ENCODE assay signal across 9 mouse cellular contexts in genomic region chr11:57600621-57601121, GRCm38 (mm10). TPM values are rescaled to one million over a fixed set of nuclear protein-coding genes. Genes with fewer than 3 reads are reported as not detected.
DNase-seq lines count a peak whose midpoint lies in the region; ATAC-seq lines count a peak whose summit lies in the region.
"Had no signal": no experiment of that assay in that cellular context is flagged by ENCODE, and none has a peak within 500 bp of the region (broad histone marks: within the 10 kb centered on the region; RNA-seq: fewer than 3 reads in every experiment).

No protein-coding gene starts in this region.

- no peak overlapping the region for H3K4me2 ChIP-seq in forebrain, embryonic 15.5 days (replicated peaks)
- no peak overlapping the region for H3K4me2 ChIP-seq in hindbrain, embryonic 13.5 days
- H3K4me2 ChIP-seq in limb, embryonic 15.5 days = no peak overlapping the region
- H3K4me2 ChIP-seq: liver, embryonic 13.5 days had no signal

- H3K27ac ChIP-seq in forebrain, embryonic 15.5 days (replicated peaks) = peak overlapping the region; percentile 31; the same call in 1 of the 2 replicates
- peak overlapping the region; percentile 79 for H3K27ac ChIP-seq in hindbrain, embryonic 13.5 days
- peak overlapping the region; percentile 70 for H3K27ac ChIP-seq in limb, embryonic 15.5 days
- H3K27ac ChIP-seq: liver, embryonic 13.5 days had no signal

- 5% methylated on average over 4 of the region's 4 CpGs for WGBS in forebrain, embryonic 15.5 days
- 4% methylated on average over 4 of the region's 4 CpGs for WGBS in hindbrain, embryonic 13.5 days
- WGBS in limb, embryonic 15.5 days = 14% methylated on average over 4 of the region's 4 CpGs

- intact Hi-C loops in heart, postnatal 25 days (cut with DNase I) = no loop called here

- DNase-seq in heart, adult 11 months = peak; percentile 92
- no peak for DNase-seq in heart, postnatal 25 days (ENCODE audit: low spot score)
- peak; percentile 72 for DNase-seq in brain, embryonic 18.5 days (ENCODE audit: low read depth, low spot score)
- no peak for DNase-seq in urinary bladder, postnatal 14 days (ENCODE audit: low spot score)
- DNase-seq in kidney, postnatal 14 days = no peak
- DNase-seq: liver, embryonic 13.5 days had no signal

- H3K9ac ChIP-seq in forebrain, embryonic 15.5 days (replicated peaks) = no peak overlapping the region
- H3K9ac ChIP-seq in hindbrain, embryonic 13.5 days = peak overlapping the region; percentile 13; the same call in 1 of the 2 replicates
- no peak overlapping the region for H3K9ac ChIP-seq in limb, embryonic 15.5 days
- H3K9ac ChIP-seq: liver, embryonic 13.5 days had no signal

- no peak overlapping the region for H3K4me3 ChIP-seq in forebrain, embryonic 15.5 days
- H3K4me3 ChIP-seq in hindbrain, embryonic 13.5 days = no peak overlapping the region
- no peak overlapping the region for H3K4me3 ChIP-seq in limb, embryonic 15.5 days
- H3K4me3 ChIP-seq: liver, embryonic 13.5 days had no signal

- no peaks in the 10 kb centered on the region for H3K27me3 ChIP-seq in forebrain, embryonic 15.5 days
- H3K27me3 ChIP-seq in hindbrain, embryonic 13.5 days = 0 out of 2 replicates have a peak, but pooled peaks cover 10% of the 10 kb centered on the region
- no peaks in the 10 kb centered on the region for H3K27me3 ChIP-seq in limb, embryonic 15.5 days

- no peaks in the 10 kb centered on the region for H3K36me3 ChIP-seq in forebrain, embryonic 15.5 days
- no peaks in the 10 kb centered on the region for H3K36me3 ChIP-seq in hindbrain, embryonic 13.5 days
- H3K36me3 ChIP-seq in limb, embryonic 15.5 days = no peaks in the 10 kb centered on the region
- H3K36me3 ChIP-seq: liver, embryonic 13.5 days had no signal

- H3K9me3 ChIP-seq in forebrain, embryonic 15.5 days = no peaks in the 10 kb centered on the region
- no peaks in the 10 kb centered on the region for H3K9me3 ChIP-seq in hindbrain, embryonic 13.5 days
- H3K9me3 ChIP-seq in limb, embryonic 15.5 days = no peaks in the 10 kb centered on the region
- H3K9me3 ChIP-seq: liver, embryonic 13.5 days had no signal

- ATAC-seq in forebrain, embryonic 15.5 days (replicated peaks) = peak; percentile 82
- ATAC-seq in hindbrain, embryonic 13.5 days (ENCODE audit: low FRiP score) = peak; percentile 78
- peak; percentile 68 for ATAC-seq in limb, embryonic 15.5 days (ENCODE audit: insufficient number of reproducible peaks, low FRiP score, low TSS enrichment, low read depth)

- H3K4me1 ChIP-seq in forebrain, embryonic 15.5 days = peaks cover 50% of the 10 kb centered on the region
- peaks cover 34% of the 10 kb centered on the region for H3K4me1 ChIP-seq in hindbrain, embryonic 13.5 days (replicated peaks)
- H3K4me1 ChIP-seq in limb, embryonic 15.5 days = peaks cover 33% of the 10 kb centered on the region

RNA-seq across cellular contexts. Expression of gene Galnt10, which starts 44.6 kb away (rescaled TPM):
- total RNA-seq in heart, postnatal 25 days (2021) = 1 to 10 TPM; 8.4 to 9.0 TPM
- 14.3 and 15.3 TPM in 2 replicates for polyA plus RNA-seq in forebrain, embryonic 15.5 days (2015; fragmentation: Nextera tagmentation; extraction: Ambion mirVana)
- polyA plus RNA-seq in hindbrain, embryonic 13.5 days (2015; fragmentation: Nextera tagmentation; extraction: Ambion mirVana) = 12.1 and 12.2 TPM in 2 replicates
- 30.5 and 36.5 TPM in 2 replicates for polyA plus RNA-seq in limb, embryonic 15.5 days (2015; fragmentation: Nextera tagmentation; extraction: Ambion mirVana)

Comparison
In these comparisons a context has a peak if more than half of its experiments do, and no peak if none do; other contexts are left out.
1. DNase-seq: peak in heart, adult 11 months (single experiment) and brain, embryonic 18.5 days (single experiment); none in heart, postnatal 25 days (single experiment), urinary bladder, postnatal 14 days (single experiment) and kidney, postnatal 14 days (single experiment).
2. Peak in every context shown above with its lines, with median percentiles within 50 percentile points of each other: ATAC-seq and H3K27ac ChIP-seq.